Mouse (Mus musculus) heart, embryonic 16.5 days (tissue): ENCODE data around the gene Camk2n2. TPM values are rescaled to one million over a fixed set of nuclear protein-coding genes. Genes with fewer than 3 reads are reported as not detected.
A peak's percentile ranks its signal among the peaks of the same experiment; 100 is the strongest.

Source experiments
- ATAC-seq: fragments of 200-750 bp; cut with Nextera tagmentation; replicated peaks from 2 replicates; pipeline ENCODE4 v1.8.0; 2017; ENCODE audit warnings: moderate number of reproducible peaks; ENCODE audit not compliant: insufficient read depth, low FRiP score; ENCODE audit errors: extremely low read depth
- H3K27ac ChIP-seq: fragments of 300-500 bp; sonication (generic); 2 replicates; pipeline ENCODE4 v1.5.1; 2014; ENCODE audit warnings: mild to moderate bottlenecking, low read length, control low read depth, moderate library complexity
- H3K27me3 ChIP-seq: fragments of 300-500 bp; sonication (generic); 2 replicates; pipeline ENCODE4 v1.6.1; 2014; ENCODE audit warnings: low read length, mixed read lengths; ENCODE audit not compliant: control insufficient read depth, insufficient read depth
- H3K36me3 ChIP-seq: fragments of 300-500 bp; sonication (generic); 2 replicates; pipeline ENCODE4 v1.6.1; 2014; ENCODE audit not compliant: control insufficient read depth, insufficient read depth
- H3K4me1 ChIP-seq: fragments of 300-500 bp; sonication (generic); 2 replicates; pipeline ENCODE4 v1.6.1; 2014; ENCODE audit warnings: low read length, mixed read lengths; ENCODE audit not compliant: control insufficient read depth, insufficient read depth
- H3K4me2 ChIP-seq: fragments of 300-500 bp; sonication (generic); 2 replicates; pipeline ENCODE4 v1.6.1; 2014; ENCODE audit warnings: low read depth, mild to moderate bottlenecking, control low read depth, low read length
- H3K4me3 ChIP-seq: fragments of 300-500 bp; sonication (generic); 2 replicates; pipeline ENCODE4 v1.5.1; 2014; ENCODE audit warnings: mild to moderate bottlenecking, control low read depth, low read length
- H3K9ac ChIP-seq: fragments of 300-500 bp; sonication (generic); 2 replicates; pipeline ENCODE4 v1.6.1; 2014; ENCODE audit warnings: low read length, control low read depth
- H3K9me3 ChIP-seq: fragments of 300-500 bp; sonication (generic); replicated peaks from 2 replicates; pipeline ENCODE4 v1.6.1; 2016; ENCODE audit warnings: low read length; ENCODE audit not compliant: control insufficient read depth
- WGBS: fragments of 180-500 bp; shearing (Covaris S2); extraction: QIAGEN DNeasy Blood & Tissue Kit; methylation state at CpG from one replicate; pipeline ENCODE4 v1.1.7; 2014; 5-methylcytosine and 5-hydroxymethylcytosine counted together
- microRNA counts: library from miRNA; unstranded; fragments of <30 nt; microRNA quantifications from one replicate; lab custom pipeline; 2016
- microRNA-seq: library from miRNA; unstranded; fragments of <30 nt; microRNA quantifications from one replicate; pipeline ENCODE4, GENCODE M21; 2017
- polyA plus RNA-seq: library from polyadenylated mRNA; unstranded; fragments of >200 nt; fragmentation: Nextera tagmentation; extraction: Ambion mirVana; gene quantifications from 2 replicates; pipeline ENCODE4 v1.2.1, GENCODE M21; 2015

Gene Camk2n2
- polyA plus RNA-seq, 1 experiment from 2014 or later: 0.35 TPM

- no peak overlapping the region for H3K27ac ChIP-seq
- no peak for ATAC-seq
- 70% methylated on average over 7 of the region's 7 CpGs for WGBS
- no peak overlapping the region for H3K4me3 ChIP-seq
- peaks cover 41% of the 10 kb centered on the region for H3K27me3 ChIP-seq
- no peak overlapping the region for H3K9ac ChIP-seq
- no peaks in the 10 kb centered on the region for H3K36me3 ChIP-seq
- H3K9me3 ChIP-seq: no peaks in the 10 kb centered on the region
- H3K4me1 ChIP-seq: peaks cover 5% of the 10 kb centered on the region
- H3K4me2 ChIP-seq: no peak overlapping the region
Measured at GRCm38 (mm10) chr16:20595060-20595673, 25.9 kb downstream of the Camk2n2 start.

GRCm38 (mm10) chr16:20591076-20591705, 29.9 kb downstream of the Camk2n2 start:
- no peak for ATAC-seq
- Histone ChIP-seq H3K36me3 (no peaks in the 10 kb centered on the region), H3K4me1 (peaks cover 10% of the 10 kb centered on the region), H3K4me2 (peak overlapping the region; percentile 33; the same call in 1 of the 2 replicates), H3K27ac (no peak overlapping the region), H3K9ac (no peak overlapping the region), H3K4me3 (peak overlapping the region; percentile 20), H3K9me3 (no peaks in the 10 kb centered on the region), H3K27me3 (peaks cover 61% of the 10 kb centered on the region)
- WGBS: 5% methylated on average over 37 of the region's 48 CpGs

DNA sequence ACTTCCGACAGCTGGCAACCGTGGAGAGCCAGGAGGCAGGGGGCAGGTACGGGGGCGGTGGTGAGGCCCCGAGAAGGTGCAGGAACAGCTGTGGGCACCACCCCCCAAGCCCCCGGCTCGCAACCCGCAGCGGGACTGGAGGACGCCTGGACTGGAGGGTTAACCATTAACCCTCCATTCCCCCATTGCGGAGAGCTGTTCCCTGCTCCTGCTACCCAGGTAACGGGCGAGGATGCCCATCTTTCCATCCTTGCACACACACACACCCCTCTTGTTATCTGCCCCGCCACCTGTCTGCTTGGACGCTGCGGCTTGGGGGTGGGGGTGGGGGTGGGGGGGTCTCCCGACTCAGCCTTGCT, 30.4 kb downstream of the Camk2n2 start:
- H3K4me1 ChIP-seq: peaks cover 10% of the 10 kb centered on the region
- no peaks in the 10 kb centered on the region for H3K36me3 ChIP-seq
- H3K4me2 ChIP-seq: peak overlapping the region; percentile 85
- H3K27me3 ChIP-seq: peaks cover 61% of the 10 kb centered on the region
- ATAC-seq: no peak
- H3K9ac ChIP-seq: no peak overlapping the region
- H3K9me3 ChIP-seq: no peaks in the 10 kb centered on the region
- H3K4me3 ChIP-seq: peak overlapping the region; percentile 57
- no peak overlapping the region for H3K27ac ChIP-seq
- WGBS: 3% methylated on average over 17 of the region's 17 CpGs

DNA sequence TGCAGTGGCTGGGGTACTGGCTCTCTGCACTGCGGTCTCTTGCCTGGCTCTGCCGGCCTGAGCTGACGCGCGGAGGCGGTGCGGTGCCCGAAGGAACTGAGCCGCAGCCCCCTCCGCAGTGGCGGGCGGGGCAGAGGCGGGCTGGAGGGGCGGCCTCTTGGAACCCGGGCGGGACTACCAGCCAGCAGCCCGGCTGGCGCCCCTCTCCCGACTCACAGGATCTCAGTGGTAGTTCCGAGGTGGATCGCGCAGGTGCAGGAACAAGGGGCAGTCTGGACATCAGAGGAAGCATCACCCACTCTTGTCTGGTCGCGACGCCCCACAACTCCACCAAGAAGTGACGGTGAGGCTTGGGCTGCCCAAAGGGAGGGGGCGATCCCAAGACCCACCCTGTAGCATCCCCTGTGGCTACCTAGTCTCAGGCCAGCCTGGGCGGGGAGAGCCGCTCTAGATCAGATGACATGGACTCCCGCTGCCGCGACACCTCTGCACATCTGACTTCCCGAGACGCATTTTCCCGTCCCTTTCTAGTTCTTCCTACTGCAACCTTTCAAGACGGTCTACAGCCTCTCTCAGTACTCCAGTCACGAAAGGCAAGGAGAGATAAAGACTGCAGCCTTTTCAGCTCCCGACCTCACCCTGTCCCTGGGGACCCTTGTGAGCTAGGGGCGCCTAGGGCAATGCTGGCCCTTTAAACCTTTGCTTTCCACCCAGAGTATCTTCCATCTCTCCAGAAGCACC, 31.0 kb downstream of the Camk2n2 start:
- peaks cover 10% of the 10 kb centered on the region for H3K4me1 ChIP-seq
- H3K9ac ChIP-seq: 0 out of 2 replicates have a peak overlapping the region, but pooled peaks have one; percentile 20
- no peak overlapping the region for H3K27ac ChIP-seq
- no peaks in the 10 kb centered on the region for H3K9me3 ChIP-seq
- peaks cover 57% of the 10 kb centered on the region for H3K27me3 ChIP-seq
- H3K4me2 ChIP-seq: peak overlapping the region; percentile 85
- WGBS: 0% methylated on average over 37 of the region's 39 CpGs
- H3K36me3 ChIP-seq: no peaks in the 10 kb centered on the region
- ATAC-seq: no peak
- H3K4me3 ChIP-seq: peak overlapping the region; percentile 57

GRCm38 (mm10) chr16:20589366-20589938, 31.6 kb downstream of the Camk2n2 start, which contains the start of gene Vwa5b2:
Gene Vwa5b2, plus strand, starts transcription at chr16:20589471.
- H3K27me3 ChIP-seq: peaks cover 57% of the 10 kb centered on the region
- 0 out of 2 replicates have a peak within 1 kb of the TSS, but pooled peaks have one; percentile 20 for H3K9ac ChIP-seq
- H3K27ac ChIP-seq: no peak within 1 kb of the TSS
- no peaks in the 10 kb centered on the region for H3K36me3 ChIP-seq
- peak within 1 kb of the TSS; percentile 85 for H3K4me2 ChIP-seq
- ATAC-seq: no peak
- peak within 1 kb of the TSS; percentile 57 for H3K4me3 ChIP-seq
- H3K9me3 ChIP-seq: no peaks in the 10 kb centered on the region
- peaks cover 10% of the 10 kb centered on the region for H3K4me1 ChIP-seq
- under 1% methylated on average over 24 of the region's 24 CpGs for WGBS

MicroRNAs encoded within 50 kb of the gene (microRNA counts, 519-probe panel; counts per million panel counts)
- 2,413 counts per million, percentile 54 among the panel's probes with 10 or more counts for microRNA mmu-miR-1224 (lab: Ali Mortazavi, UCI)

Small RNAs within 50 kb of the gene (microRNA-seq; reads per million reads assigned to microRNA genes)
- 0.79 reads per million for gene Mir1224

Other genes starting within 250 kb of the Camk2n2 start
- 54.0 and 64.1 TPM in 2 replicates for gene Abcc5, start 194.9 kb downstream of the Camk2n2 start, polyA plus RNA-seq
- gene Eif2b5, start 122.5 kb downstream of the Camk2n2 start, polyA plus RNA-seq: 80.6 and 80.9 TPM in 2 replicates
- gene Dvl3, start 104.3 kb downstream of the Camk2n2 start, polyA plus RNA-seq: 18.3 and 18.9 TPM in 2 replicates
- gene Ap2m1, start 85.8 kb downstream of the Camk2n2 start, polyA plus RNA-seq: 444 and 463 TPM in 2 replicates
- gene Abcf3, start 72.7 kb downstream of the Camk2n2 start, polyA plus RNA-seq: 49.4 and 54.0 TPM in 2 replicates
- gene Vwa5b2, start 31.8 kb downstream of the Camk2n2 start, polyA plus RNA-seq: 0.28 and 0.29 TPM in 2 replicates
- gene Eef1akmt4, start 9.7 kb downstream of the Camk2n2 start, polyA plus RNA-seq: 18.9 and 19.9 TPM in 2 replicates
- not detected in 2 replicates for gene Gm49333, start 9.7 kb downstream of the Camk2n2 start, polyA plus RNA-seq
- gene Alg3, start 9.6 kb downstream of the Camk2n2 start, polyA plus RNA-seq: 28.4 and 28.6 TPM in 2 replicates
- gene Ece2, start 8.5 kb upstream of the Camk2n2 start, polyA plus RNA-seq: 0.87 and 1.2 TPM in 2 replicates
- gene Psmd2, start 30.4 kb upstream of the Camk2n2 start, polyA plus RNA-seq: 245 and 248 TPM in 2 replicates
- 113 and 120 TPM in 2 replicates for gene Eif4g1, start 47.0 kb upstream of the Camk2n2 start, polyA plus RNA-seq
- 7.5 and 9.2 TPM in 2 replicates for gene Fam131a, start 72.0 kb upstream of the Camk2n2 start, polyA plus RNA-seq
- 49.0 and 51.8 TPM in 2 replicates for gene Polr2h, start 96.4 kb upstream of the Camk2n2 start, polyA plus RNA-seq
- 3.8 TPM in 2 replicates for gene Clcn2, start 96.5 kb upstream of the Camk2n2 start, polyA plus RNA-seq
- gene Chrd, start 111.8 kb upstream of the Camk2n2 start, polyA plus RNA-seq: 1.6 and 1.9 TPM in 2 replicates
- gene Thpo, start 113.2 kb upstream of the Camk2n2 start, polyA plus RNA-seq: 0.25 and 0.34 TPM in 2 replicates